ENCODE assay signal across 13 mouse cellular contexts in the genomic region with DNA sequence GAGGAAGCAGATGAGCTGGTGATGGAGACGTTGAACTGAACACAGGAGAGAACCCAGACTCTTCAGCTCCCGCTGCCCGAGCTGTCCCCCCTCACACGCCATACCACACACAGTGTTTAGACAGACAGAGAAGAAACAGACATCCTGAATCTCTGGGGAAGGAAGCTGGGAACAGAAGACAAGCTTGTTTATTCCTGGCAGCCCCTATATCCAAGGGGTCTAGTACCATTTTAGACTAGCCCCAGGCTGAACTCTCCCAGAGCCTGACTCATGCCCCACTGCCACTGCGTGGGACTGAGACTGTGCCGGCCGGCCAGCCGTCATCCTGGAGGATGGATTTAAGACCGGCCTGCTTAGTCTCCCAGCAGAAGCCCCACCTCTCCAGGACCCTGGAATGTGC. TPM values are rescaled to one million over a fixed set of nuclear protein-coding genes. Genes with fewer than 3 reads are reported as not detected.
DNase-seq lines count a peak whose midpoint lies in the region; ATAC-seq and TF ChIP-seq lines count a peak whose summit lies in the region.
"Had no signal": no experiment of that assay in that cellular context is flagged by ENCODE, and none has a peak within 500 bp of the region (broad histone marks: within the 10 kb centered on the region; RNA-seq: fewer than 3 reads in every experiment).

No protein-coding gene starts in this region.

- H3K4me1 ChIP-seq in heart, embryonic 14.5 days (ENCODE audit: control insufficient read depth in 2 of 2, insufficient read depth in 2 of 2, low read length in 2 of 2), result peaks cover 26 to 55% of the 10 kb centered on the region in 2 experiments
- H3K4me1 ChIP-seq in lung, postnatal 0 days (ENCODE audit: insufficient read depth, low read depth, low read length), result peaks cover 4% of the 10 kb centered on the region; the same call in 1 of the 2 replicates
- H3K4me1 ChIP-seq in limb, embryonic 10.5 days, result peaks cover 36% of the 10 kb centered on the region
- H3K4me1 ChIP-seq: forebrain, embryonic 13.5 days had no signal

- no peak overlapping the region for H3K4me3 ChIP-seq in heart, embryonic 14.5 days (ENCODE audit: control insufficient read depth in 1 of 2, insufficient read depth in 1 of 2, low read depth in 1 of 2, low read length in 2 of 2)
- no peak overlapping the region for H3K4me3 ChIP-seq in lung, postnatal 0 days (ENCODE audit: low read depth, low read length)
- no peak overlapping the region for H3K4me3 ChIP-seq in limb, embryonic 10.5 days
- H3K4me3 ChIP-seq: forebrain, embryonic 13.5 days; limb, embryonic 15.5 days had no signal

- TF ChIP-seq CTCF in lung, postnatal 0 days (IDR thresholded peaks at IDR 0.05), result no peak

- intact Hi-C loops in gastrocnemius, postnatal 14 days (cut with DNase I; ENCODE audit: low total_unique reads), result no loop called here

- ATAC-seq in heart, embryonic 14.5 days (ENCODE audit: insufficient number of reproducible peaks, insufficient read depth, low FRiP score, low read depth), result peak; percentile 45
- ATAC-seq in lung, postnatal 0 days, result peak; percentile 68
- ATAC-seq: forebrain, embryonic 13.5 days had no signal

- H3K36me3 ChIP-seq in heart, embryonic 14.5 days (ENCODE audit: control insufficient read depth, insufficient read depth, low read length), result peaks cover 13% of the 10 kb centered on the region
- H3K36me3 ChIP-seq in lung, postnatal 0 days (ENCODE audit: insufficient read depth, low read length), result 0 out of 2 replicates have a peak, but pooled peaks cover 7% of the 10 kb centered on the region
- peaks cover 16% of the 10 kb centered on the region for H3K36me3 ChIP-seq in limb, embryonic 10.5 days

- no peaks in the 10 kb centered on the region for H3K9me3 ChIP-seq in heart, embryonic 14.5 days (ENCODE audit: control insufficient read depth, low read length)
- H3K9me3 ChIP-seq in lung, postnatal 0 days (ENCODE audit: low read length), result no peaks in the 10 kb centered on the region
- H3K9me3 ChIP-seq in limb, embryonic 10.5 days (replicated peaks), result no peaks in the 10 kb centered on the region
- H3K9me3 ChIP-seq: forebrain, embryonic 13.5 days; limb, embryonic 15.5 days had no signal

- H3K27ac ChIP-seq in heart, embryonic 14.5 days (replicated peaks in 1 of 2; ENCODE audit: control insufficient read depth in 1 of 2, insufficient read depth in 1 of 2, low read depth in 2 of 2, low read length in 2 of 2), result peak overlapping the region; percentile 19 to 34; a peak in 3 of 4 replicates
- H3K27ac ChIP-seq in lung, postnatal 0 days (ENCODE audit: low read length), result no peak overlapping the region
- 0 out of 2 replicates have a peak overlapping the region, but pooled peaks have one; percentile 42 for H3K27ac ChIP-seq in limb, embryonic 10.5 days
- H3K27ac ChIP-seq: forebrain, embryonic 13.5 days; limb, embryonic 15.5 days had no signal

- 4% methylated on average over 9 of the region's 9 CpGs for WGBS in heart, embryonic 14.5 days
- 17% methylated on average over 9 of the region's 9 CpGs for WGBS in lung, postnatal 0 days
- 10% methylated on average over 9 of the region's 9 CpGs for WGBS in limb, embryonic 10.5 days

- no peak for TF ChIP-seq EP300 in lung, postnatal 0 days (IDR thresholded peaks at IDR 0.05)

- DNase-seq in heart, adult 18-20 months, result no peak
- peak; percentile 26 for DNase-seq in lung, postnatal 0 days (ENCODE audit: low spot score)
- DNase-seq in lung, postnatal 36 days, result no peak
- no peak for DNase-seq in limb, embryonic 10.5 days (ENCODE audit: low spot score)
- DNase-seq in layer of hippocampus, adult 18-20 months (ENCODE audit: low spot score in 2 of 2), result no peak
- no peak for DNase-seq in urinary bladder, postnatal 4 days (ENCODE audit: low spot score in 2 of 2)
- DNase-seq in gastrocnemius, postnatal 14 days, result no peak
- DNase-seq: cerebellum, adult 9-11 months had no signal

- no peaks in the 10 kb centered on the region for H3K27me3 ChIP-seq in heart, embryonic 14.5 days (ENCODE audit: control insufficient read depth, insufficient read depth, low read length)
- no peaks in the 10 kb centered on the region for H3K27me3 ChIP-seq in lung, postnatal 0 days (replicated peaks; ENCODE audit: insufficient read depth, low read length)
- no peaks in the 10 kb centered on the region for H3K27me3 ChIP-seq in limb, embryonic 10.5 days (ENCODE audit: low read depth, poor library complexity, severe bottlenecking)
- H3K27me3 ChIP-seq: forebrain, embryonic 13.5 days; limb, embryonic 15.5 days had no signal

- peak overlapping the region; percentile 3; the same call in 1 of the 2 replicates for H3K4me2 ChIP-seq in heart, embryonic 14.5 days (ENCODE audit: low read length)
- no peak overlapping the region for H3K4me2 ChIP-seq in lung, postnatal 0 days (replicated peaks; ENCODE audit: low read depth, low read length)
- H3K4me2 ChIP-seq: forebrain, embryonic 13.5 days; limb, embryonic 15.5 days had no signal

- H3K9ac ChIP-seq in heart, embryonic 14.5 days (ENCODE audit: low read length), result no peak overlapping the region
- no peak overlapping the region for H3K9ac ChIP-seq in lung, postnatal 0 days (replicated peaks; ENCODE audit: low read depth)
- H3K9ac ChIP-seq: forebrain, embryonic 13.5 days; limb, embryonic 15.5 days had no signal

RNA-seq across cellular contexts. Expression of gene Gpbar1, which starts 3.3 kb away (rescaled TPM):
- polyA plus RNA-seq in heart, embryonic 14.5 days (2014; fragmentation: Nextera tagmentation; extraction: Ambion mirVana), result 0.57 and 0.69 TPM in 2 replicates
- not detected for total RNA-seq in heart, adult 18-20 months (2021)
- polyA plus RNA-seq in lung, postnatal 0 days (2015; fragmentation: Nextera tagmentation; extraction: Ambion mirVana), result 0.18 and 0.30 TPM in 2 replicates
- 0.26 TPM in 1 of 2 replicates, not detected in the other for polyA plus RNA-seq in limb, embryonic 10.5 days (2016; fragmentation: Nextera tagmentation; extraction: Ambion mirVana)
- total RNA-seq in layer of hippocampus, adult 18-20 months (2021), result not detected
- total RNA-seq in gastrocnemius, postnatal 14 days (2021), result not detected
- total RNA-seq: gastrocnemius, postnatal 4 days; midbrain, postnatal 0 days had no signal
- polyA plus RNA-seq: forebrain, embryonic 13.5 days; midbrain, postnatal 0 days had no signal

RNA-seq across cellular contexts. Expression of gene Aamp, which starts 9.5 kb away (rescaled TPM):
- 180 and 187 TPM in 2 replicates for polyA plus RNA-seq in heart, embryonic 14.5 days (2014; fragmentation: Nextera tagmentation; extraction: Ambion mirVana)
- 100 to 1,000 TPM in 1 of 2 experiments, 10 to 100 TPM in 1; 99.8 to 102 TPM for total RNA-seq in heart, adult 18-20 months (2021)
- polyA plus RNA-seq in lung, postnatal 0 days (2015; fragmentation: Nextera tagmentation; extraction: Ambion mirVana), result 213 and 214 TPM in 2 replicates
- 263 and 272 TPM in 2 replicates for polyA plus RNA-seq in limb, embryonic 10.5 days (2016; fragmentation: Nextera tagmentation; extraction: Ambion mirVana)
- total RNA-seq in layer of hippocampus, adult 18-20 months (2021), result 100 to 1,000 TPM; 163 to 168 TPM
- 10 to 100 TPM; 76.7 to 77.5 TPM for total RNA-seq in gastrocnemius, postnatal 14 days (2021)

RNA-seq across cellular contexts. Expression of gene Pnkd, which starts 9.7 kb away (rescaled TPM):
- polyA plus RNA-seq in heart, embryonic 14.5 days (2014; fragmentation: Nextera tagmentation; extraction: Ambion mirVana), result 320 and 338 TPM in 2 replicates
- 100 to 1,000 TPM; 138 to 151 TPM for total RNA-seq in heart, adult 18-20 months (2021)
- 88.7 and 91.4 TPM in 2 replicates for polyA plus RNA-seq in lung, postnatal 0 days (2015; fragmentation: Nextera tagmentation; extraction: Ambion mirVana)
- polyA plus RNA-seq in limb, embryonic 10.5 days (2016; fragmentation: Nextera tagmentation; extraction: Ambion mirVana), result 113 and 121 TPM in 2 replicates
- total RNA-seq in layer of hippocampus, adult 18-20 months (2021), result 100 to 1,000 TPM; 192 to 206 TPM
- 10 to 100 TPM; 59.8 to 72.1 TPM for total RNA-seq in gastrocnemius, postnatal 14 days (2021)

RNA-seq across cellular contexts. Expression of gene Tmbim1, which starts 30.4 kb away (rescaled TPM):
- polyA plus RNA-seq in heart, embryonic 14.5 days (2014; fragmentation: Nextera tagmentation; extraction: Ambion mirVana), result 39.1 and 40.5 TPM in 2 replicates
- 10 to 100 TPM; 40.2 to 46.3 TPM for total RNA-seq in heart, adult 18-20 months (2021)
- polyA plus RNA-seq in lung, postnatal 0 days (2015; fragmentation: Nextera tagmentation; extraction: Ambion mirVana), result 148 and 149 TPM in 2 replicates
- polyA plus RNA-seq in limb, embryonic 10.5 days (2016; fragmentation: Nextera tagmentation; extraction: Ambion mirVana), result 10.7 and 12.0 TPM in 2 replicates
- 10 to 100 TPM; 23.6 to 27.1 TPM for total RNA-seq in layer of hippocampus, adult 18-20 months (2021)
- 10 to 100 TPM; 32.4 to 39.8 TPM for total RNA-seq in gastrocnemius, postnatal 14 days (2021)

RNA-seq across cellular contexts. Expression of gene Arpc2, which starts 39.1 kb away (rescaled TPM):
- polyA plus RNA-seq in heart, embryonic 14.5 days (2014; fragmentation: Nextera tagmentation; extraction: Ambion mirVana), result 351 and 359 TPM in 2 replicates
- total RNA-seq in heart, adult 18-20 months (2021), result 100 to 1,000 TPM; 141 to 153 TPM
- polyA plus RNA-seq in lung, postnatal 0 days (2015; fragmentation: Nextera tagmentation; extraction: Ambion mirVana), result 465 and 473 TPM in 2 replicates
- 355 and 369 TPM in 2 replicates for polyA plus RNA-seq in limb, embryonic 10.5 days (2016; fragmentation: Nextera tagmentation; extraction: Ambion mirVana)
- total RNA-seq in layer of hippocampus, adult 18-20 months (2021), result 100 to 1,000 TPM; 376 to 401 TPM
- 10 to 100 TPM; 75.2 to 85.6 TPM for total RNA-seq in gastrocnemius, postnatal 14 days (2021)
